Mouse (Mus musculus) c-Kit-positive CD71-positive TER-119-negative erythroid progenitor cells, embryonic 14.5 days (primary cell): Measurements from ENCODE around the gene G430095P16Rik.

ENCODE experiments used
- DNase-seq: peaks from one replicate; pipeline ENCODE4 v3.0.0-alpha.2; 2013; ENCODE audit warnings: low read depth

G430095P16Rik gene

DNA sequence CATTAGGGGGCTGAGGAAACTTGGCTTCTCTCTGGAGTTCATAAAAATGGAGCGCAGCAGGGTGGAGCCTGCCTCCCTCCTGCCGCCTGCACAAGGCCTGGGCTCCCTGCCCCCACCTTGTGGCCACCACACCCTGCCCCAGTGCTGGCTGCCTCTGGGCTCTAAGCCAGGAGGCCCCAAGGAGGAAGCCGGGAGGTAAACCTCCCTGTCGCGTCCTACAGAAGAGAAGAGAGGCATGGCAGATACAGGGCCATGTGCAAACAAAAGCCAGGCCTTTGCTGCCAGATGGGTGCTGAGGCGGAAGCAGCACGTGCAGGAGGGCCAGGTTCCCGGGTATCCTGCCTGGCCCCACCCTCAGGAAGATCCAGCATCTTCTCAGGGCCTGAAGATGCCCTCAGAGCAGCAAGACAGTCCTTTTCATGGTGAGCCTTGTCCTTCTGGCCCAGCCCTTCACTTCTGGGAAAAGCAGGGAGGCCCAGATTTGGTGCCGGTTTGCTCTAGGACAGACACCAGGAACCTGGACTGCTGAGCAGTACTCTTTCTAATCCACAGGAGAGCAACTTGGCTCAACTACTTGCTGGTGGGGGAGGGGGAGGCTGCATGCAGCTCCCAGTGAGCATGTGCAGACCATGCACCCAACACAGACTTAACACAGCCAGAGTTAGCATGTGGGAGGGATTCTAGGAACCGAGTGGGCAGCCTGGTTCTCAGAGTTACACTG, at the start of gene G430095P16Rik:
Gene G430095P16Rik (plus strand): TSS at position 158 of the 721 bp plus-strand sequence.
- DNase-seq: no peak

GRCm38 (mm10) chr8:84677305-84677704, 45.5 kb upstream of the G430095P16Rik start:
- no peak for DNase-seq

DNA sequence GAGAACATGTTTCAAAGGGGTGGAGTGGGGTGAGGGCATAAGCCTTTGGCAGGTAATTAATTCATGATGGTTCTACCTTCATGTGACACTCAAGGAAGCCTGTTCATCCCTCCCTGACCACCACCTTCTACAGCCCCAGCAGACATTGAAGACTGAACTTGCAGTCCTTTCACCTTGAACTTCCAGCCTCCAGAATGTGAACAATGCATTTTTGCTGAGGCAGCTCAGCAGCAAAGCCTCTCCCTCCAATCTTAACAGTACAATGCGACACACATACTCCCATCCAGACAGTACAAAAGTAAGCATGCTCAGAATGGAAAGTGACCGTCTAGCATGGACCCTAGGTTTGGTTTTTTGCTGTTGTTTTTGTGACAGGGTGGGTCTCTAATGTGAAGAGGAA, 41.3 kb upstream of the G430095P16Rik start:
- DNase-seq: no peak

GRCm38 (mm10) chr8:84682257-84682656, 40.5 kb upstream of the G430095P16Rik start:
- DNase-seq: no peak

DNA sequence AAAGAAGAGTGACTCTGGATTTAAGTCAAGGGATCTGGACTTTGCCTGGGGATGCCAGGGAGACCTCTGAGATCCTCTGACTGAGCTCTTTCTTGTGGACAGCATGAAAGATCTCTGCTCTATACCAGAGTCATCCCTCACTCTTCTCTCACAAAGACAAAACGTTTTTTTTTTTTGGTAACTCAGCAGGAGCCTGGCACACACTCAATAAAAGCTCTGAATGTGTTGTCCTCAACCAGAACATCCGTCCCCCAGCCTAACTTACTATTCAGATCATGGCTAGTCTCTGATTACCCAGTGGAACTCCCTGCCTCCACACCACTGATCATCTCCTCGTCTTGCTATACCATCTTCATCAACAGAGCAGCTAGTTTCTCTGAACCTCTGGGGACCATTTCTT, 38.3 kb upstream of the G430095P16Rik start:
- DNase-seq: no peak

- peak; percentile 75 for DNase-seq
These were observed 36.4 kb upstream of the G430095P16Rik start, which contains the start of gene Trmt1 for GRCm38 (mm10) chr8:84686191-84687002. Gene Trmt1 (plus strand): TSS chr8:84686307.

DNA sequence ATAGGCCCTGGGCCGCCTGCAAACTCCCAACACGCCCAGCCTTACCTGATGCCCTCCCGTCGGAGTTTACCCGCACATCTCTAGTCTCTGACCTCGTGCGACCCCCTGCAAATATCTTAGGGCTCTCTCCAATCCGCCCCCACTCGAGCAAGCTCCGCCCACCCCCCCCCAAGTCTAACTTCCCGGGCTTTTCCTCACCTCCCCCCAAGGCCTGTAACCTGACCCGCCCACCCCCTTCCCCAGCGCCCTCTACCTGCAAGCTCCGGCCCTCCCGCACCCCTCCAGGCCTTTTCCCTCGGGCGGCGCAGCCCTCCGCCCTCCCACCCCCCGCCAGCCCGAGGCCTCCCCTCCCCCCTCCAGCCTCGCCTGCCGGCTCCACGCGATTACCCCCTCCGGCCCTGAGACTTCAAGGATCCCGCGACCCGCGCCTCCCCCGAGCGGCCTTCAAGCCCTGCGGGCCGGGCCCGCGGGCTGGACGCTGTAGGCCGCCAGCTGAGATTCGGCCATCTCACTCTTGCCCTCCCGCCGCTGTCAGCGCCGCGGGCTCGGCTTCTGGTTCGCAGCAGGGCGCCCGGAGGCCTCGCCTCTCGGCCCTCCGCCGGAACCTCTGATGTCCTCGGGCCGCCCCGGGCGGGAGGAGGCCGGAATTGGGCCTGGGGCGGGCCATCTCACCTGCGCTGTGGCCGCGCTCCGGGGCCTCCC, 35.7 kb upstream of the G430095P16Rik start:
- peak; percentile 29 for DNase-seq

- DNase-seq: no peak
These were observed 35.1 kb upstream of the G430095P16Rik start, which contains the start of gene Nacc1 for GRCm38 (mm10) chr8:84687705-84688100. Gene Nacc1 (minus strand): TSS chr8:84687862.

- DNase-seq: peak; percentile 91
These were observed 33.5 kb upstream of the G430095P16Rik start for GRCm38 (mm10) chr8:84689091-84689915.

GRCm38 (mm10) chr8:84693332-84693731, 29.5 kb upstream of the G430095P16Rik start:
- DNase-seq: no peak

- DNase-seq: no peak
These were observed 27.7 kb upstream of the G430095P16Rik start for GRCm38 (mm10) chr8:84695140-84695539.

DNA sequence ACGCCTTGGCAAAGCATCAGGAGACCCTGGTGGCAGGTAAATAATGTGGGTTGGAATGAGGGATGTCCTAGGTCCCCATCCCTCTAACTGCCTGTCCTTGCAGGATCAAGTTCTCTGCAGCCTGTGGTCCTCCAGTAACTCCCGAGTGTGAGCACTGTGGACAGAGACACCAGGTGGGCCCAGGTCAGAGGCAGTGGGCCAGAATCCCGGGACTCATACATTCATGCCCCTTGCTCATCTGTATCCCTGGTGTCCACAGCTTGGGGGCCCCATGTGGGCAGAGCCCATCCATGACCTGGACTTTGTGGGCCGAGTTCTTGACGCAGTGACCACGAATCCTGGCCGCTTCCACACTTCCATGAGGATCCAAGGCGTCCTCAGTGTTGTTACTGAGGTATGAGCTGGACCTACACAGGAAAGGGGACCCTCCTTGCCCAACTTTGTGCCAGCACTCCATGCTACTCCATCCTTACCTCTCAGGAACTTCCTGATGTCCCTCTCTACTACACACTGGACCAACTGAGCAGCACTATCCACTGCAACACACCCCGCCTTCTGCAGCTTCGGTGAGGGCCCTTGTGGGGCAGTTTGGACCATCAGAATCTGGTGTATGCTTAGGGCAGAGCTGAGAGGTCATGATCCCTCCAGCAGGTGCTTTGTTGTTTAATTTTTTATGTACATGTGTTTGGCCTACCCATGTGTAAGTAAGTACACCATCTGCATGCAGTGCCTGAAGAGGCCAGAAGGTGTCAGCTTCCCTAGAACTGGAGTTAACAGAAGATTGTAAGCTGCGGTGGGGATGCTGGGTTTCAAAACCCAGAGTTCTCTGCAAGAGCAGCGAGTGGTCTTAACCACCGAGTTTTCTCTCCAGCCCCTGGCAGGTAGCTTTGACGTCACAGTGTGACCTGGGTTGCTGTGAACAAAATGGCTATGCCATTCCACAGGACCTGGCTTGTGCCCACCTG, 25.4 kb upstream of the G430095P16Rik start:
- no peak for DNase-seq

- no peak for DNase-seq
These were observed 24.5 kb upstream of the G430095P16Rik start for GRCm38 (mm10) chr8:84698288-84698687.

GRCm38 (mm10) chr8:84698929-84699401, 23.8 kb upstream of the G430095P16Rik start:
- no peak for DNase-seq

DNA sequence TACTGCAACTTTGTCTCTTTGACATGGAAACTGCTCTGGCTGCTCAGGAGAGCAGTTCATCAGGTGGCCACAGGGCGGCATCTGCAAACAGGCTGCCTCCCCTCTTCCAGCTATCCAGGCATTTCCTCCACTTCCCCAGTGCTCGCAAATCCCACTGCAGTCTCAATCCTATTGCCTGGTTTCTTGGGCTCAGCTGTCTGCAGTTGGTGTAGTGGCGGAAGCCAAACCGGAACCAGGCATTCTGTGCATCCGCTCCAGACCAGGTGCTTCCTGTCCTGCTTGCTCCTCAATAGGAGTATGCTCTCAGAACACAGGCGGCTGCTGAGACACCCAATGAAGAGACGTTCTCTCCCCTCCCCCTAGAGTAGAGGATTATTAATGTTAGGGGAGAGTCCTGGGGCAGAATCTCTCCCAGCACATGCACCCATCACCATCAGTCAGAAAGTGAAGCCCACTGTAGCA, 22.9 kb upstream of the G430095P16Rik start:
- no peak for DNase-seq

GRCm38 (mm10) chr8:84700526-84700925, 22.3 kb upstream of the G430095P16Rik start:
- no peak for DNase-seq

DNA sequence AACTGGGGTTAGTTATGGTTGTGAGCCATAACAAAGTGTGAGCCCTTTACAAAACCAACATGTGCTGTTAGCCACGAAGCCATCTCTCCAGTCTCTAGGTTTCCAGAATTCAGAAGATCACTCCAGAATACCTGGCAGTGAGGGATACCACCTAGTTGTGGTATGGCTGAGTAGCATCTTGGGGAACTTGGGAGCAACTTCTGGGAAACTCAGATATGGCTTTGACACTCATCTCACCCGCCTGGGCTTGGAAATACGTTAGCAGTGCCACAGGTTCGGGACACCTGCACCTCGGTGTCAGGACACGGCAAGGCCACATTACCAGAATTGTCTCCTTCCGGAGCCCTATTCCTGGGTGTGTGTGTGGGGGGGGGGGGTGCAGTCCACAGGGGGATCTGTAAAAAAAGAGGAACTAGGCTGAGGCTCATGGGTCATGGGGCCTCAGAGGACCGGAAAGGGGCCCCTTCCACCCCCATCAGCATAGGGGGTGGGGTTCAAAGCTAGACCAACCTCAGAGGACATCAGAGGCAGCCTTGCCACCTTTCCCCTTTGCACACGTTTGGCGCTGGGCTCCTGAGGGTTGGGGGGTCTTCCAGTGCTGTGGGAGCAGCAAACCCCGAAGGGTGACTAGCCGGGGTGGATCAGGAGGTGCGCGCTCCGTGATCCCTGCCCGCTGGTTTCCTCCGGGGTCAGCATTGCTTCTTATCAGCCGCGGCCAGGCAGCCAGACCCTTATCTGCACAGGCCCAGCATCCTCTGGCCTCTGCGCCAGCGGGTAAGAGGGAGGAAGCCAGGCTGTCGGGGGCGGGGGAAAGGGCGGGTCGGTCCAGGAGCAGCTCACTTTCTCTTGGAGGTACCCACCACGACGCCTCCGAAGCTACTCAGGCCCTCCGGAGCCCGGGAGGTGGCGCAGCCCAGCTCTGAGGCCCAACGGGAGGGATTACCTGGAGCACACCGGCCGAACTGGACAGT, 21.6 kb upstream of the G430095P16Rik start, which contains the start of gene Lyl1:
Gene Lyl1 (plus strand): TSS at position 517 of the 971 bp plus-strand sequence.
- DNase-seq: peak; percentile 97

DNA sequence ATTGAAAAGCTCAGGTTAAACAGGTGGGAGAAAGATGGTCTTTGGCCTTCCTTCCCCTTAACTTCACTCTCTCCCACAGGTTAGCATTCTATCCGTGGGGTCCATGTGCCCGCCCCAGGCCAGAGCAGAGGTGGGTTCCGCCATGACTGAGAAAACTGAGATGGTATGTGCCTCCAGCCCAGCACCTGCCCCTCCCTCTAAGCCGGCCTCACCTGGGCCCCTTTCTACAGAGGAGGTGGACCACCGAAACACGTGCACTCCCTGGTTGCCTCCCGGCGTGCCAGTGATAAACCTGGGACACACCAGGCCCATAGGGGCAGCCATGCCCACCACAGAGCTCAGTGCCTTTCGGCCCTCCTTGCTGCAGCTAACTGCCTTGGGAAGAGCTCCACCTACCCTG, 20.2 kb upstream of the G430095P16Rik start:
- no peak for DNase-seq

- DNase-seq: no peak
These were observed 19.8 kb upstream of the G430095P16Rik start for GRCm38 (mm10) chr8:84702963-84703465.
